Mouse (Mus musculus): ENCODE measurements at regions not wholly inside any gene's neighbourhood (a gene's known extent, or its start where the extent isn't known, plus 50 kb on each side); places are given as distances from the start of the nearest gene placed in this dataset.

- no peak for DNase-seq (ENCODE audit: low spot score)
These were observed 364.4 kb upstream of the Runx1 start for GRCm38 (mm10) chr16:93190301-93190700.

GRCm38 (mm10) chr16:93189875-93190274 lies 363.9 kb upstream of the Runx1 start:
- no peak for DNase-seq (ENCODE audit: low spot score)

- DNase-seq (ENCODE audit: low spot score), result no peak
These were observed 363.5 kb upstream of the Runx1 start for GRCm38 (mm10) chr16:93189412-93189811.

- DNase-seq (ENCODE audit: low spot score), result no peak
These were observed 360.6 kb upstream of the Runx1 start for GRCm38 (mm10) chr16:93186554-93186953.

- DNase-seq (ENCODE audit: low spot score), result no peak
These were observed 356.7 kb upstream of the Runx1 start for GRCm38 (mm10) chr16:93182656-93183055.

- DNase-seq (ENCODE audit: low spot score), result no peak
These were observed 355.5 kb upstream of the Runx1 start for GRCm38 (mm10) chr16:93181497-93181896.

- DNase-seq (ENCODE audit: low spot score), result no peak
These were observed 354.3 kb upstream of the Runx1 start for GRCm38 (mm10) chr16:93180213-93180612.

GRCm38 (mm10) chr16:93166667-93167066 lies 340.7 kb upstream of the Runx1 start:
- no peak for DNase-seq (ENCODE audit: low spot score)

- DNase-seq (ENCODE audit: low spot score), result peak; percentile 37
These were observed 332.7 kb upstream of the Runx1 start for GRCm38 (mm10) chr16:93158526-93159226.

- no peak for DNase-seq (ENCODE audit: low spot score)
These were observed 327.8 kb upstream of the Runx1 start for GRCm38 (mm10) chr16:93153545-93154329.

- no peak for DNase-seq (ENCODE audit: low spot score)
These were observed 327.0 kb upstream of the Runx1 start for GRCm38 (mm10) chr16:93152765-93153489.

- no peak for DNase-seq (ENCODE audit: low spot score)
These were observed 326.1 kb upstream of the Runx1 start for GRCm38 (mm10) chr16:93152057-93152456.

GRCm38 (mm10) chr16:93151652-93152051 lies 325.7 kb upstream of the Runx1 start:
- DNase-seq (ENCODE audit: low spot score), result no peak

GRCm38 (mm10) chr16:93150451-93150850 lies 324.5 kb upstream of the Runx1 start:
- DNase-seq (ENCODE audit: low spot score), result no peak

GRCm38 (mm10) chr16:93147525-93148222 lies 321.7 kb upstream of the Runx1 start:
- DNase-seq (ENCODE audit: low spot score), result no peak

- no peak for DNase-seq (ENCODE audit: low spot score)
These were observed 320.9 kb upstream of the Runx1 start for GRCm38 (mm10) chr16:93146812-93147211.

- no peak for DNase-seq (ENCODE audit: low spot score)
These were observed 319.7 kb upstream of the Runx1 start for GRCm38 (mm10) chr16:93145617-93146016.

GRCm38 (mm10) chr16:93144033-93144432 lies 318.1 kb upstream of the Runx1 start:
- DNase-seq (ENCODE audit: low spot score), result no peak

- DNase-seq (ENCODE audit: low spot score), result no peak
These were observed 317.2 kb upstream of the Runx1 start for GRCm38 (mm10) chr16:93143164-93143563.

GRCm38 (mm10) chr16:93141967-93142366 lies 316.0 kb upstream of the Runx1 start:
- no peak for DNase-seq (ENCODE audit: low spot score)

- no peak for DNase-seq (ENCODE audit: low spot score)
These were observed 314.7 kb upstream of the Runx1 start for GRCm38 (mm10) chr16:93140535-93141110.

- no peak for DNase-seq (ENCODE audit: low spot score)
These were observed 311.3 kb upstream of the Runx1 start for GRCm38 (mm10) chr16:93137249-93137648.
